Mouse (Mus musculus): ENCODE results near the gene Lag3.

Gene Lag3

GRCm38 (mm10) chr6:124911533-124912218 lies at the start of gene Lag3:
Gene Lag3 (minus strand): TSS chr6:124911705.
- no peak for DNase-seq (ENCODE audit: low spot score)

DNA sequence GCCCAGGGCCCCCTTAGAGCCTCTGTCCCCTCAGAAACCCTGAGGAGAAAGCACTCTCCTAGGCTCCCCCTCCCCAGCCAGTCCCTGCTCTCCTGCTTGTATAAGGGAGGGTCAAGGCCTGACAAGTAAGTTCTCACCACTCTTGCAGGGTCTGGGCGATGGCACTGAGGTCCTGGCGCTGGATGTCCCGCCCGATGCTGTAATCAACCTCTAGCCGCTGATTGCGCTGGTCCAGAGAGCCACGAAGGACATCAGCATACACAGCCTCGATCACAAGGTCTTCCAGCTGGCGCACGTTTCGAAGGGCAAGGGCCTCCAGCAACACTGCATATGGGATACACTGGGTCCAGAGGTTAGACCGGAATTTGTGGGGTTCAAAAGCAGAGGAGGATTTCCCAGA lies 49.5 kb upstream of the Lag3 start:
- DNase-seq (ENCODE audit: low spot score), result no peak

DNA sequence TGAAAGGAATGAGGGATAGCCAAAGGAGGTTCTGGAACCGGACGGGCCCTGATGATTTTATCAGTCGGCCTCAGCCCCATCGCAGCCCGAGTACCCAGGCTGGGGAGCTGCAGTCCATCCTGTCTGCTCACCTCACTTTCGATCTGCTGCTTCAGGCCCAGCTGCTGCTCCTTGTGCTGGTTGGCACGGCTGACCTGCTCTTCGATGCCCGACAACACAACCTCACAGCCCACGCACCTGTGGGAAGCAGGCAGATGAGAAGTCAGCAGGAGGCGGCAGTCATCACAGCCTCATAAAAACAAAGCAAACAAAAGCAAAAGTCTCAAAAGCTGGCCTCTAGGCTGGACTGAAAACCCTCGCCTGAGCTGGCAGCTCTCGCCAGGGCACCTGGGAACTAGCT lies 48.5 kb upstream of the Lag3 start:
- no peak for DNase-seq (ENCODE audit: low spot score)

- DNase-seq (ENCODE audit: low spot score), result no peak
Observed at GRCm38 (mm10) chr6:124958127-124958526, 46.6 kb upstream of the Lag3 start.

DNA sequence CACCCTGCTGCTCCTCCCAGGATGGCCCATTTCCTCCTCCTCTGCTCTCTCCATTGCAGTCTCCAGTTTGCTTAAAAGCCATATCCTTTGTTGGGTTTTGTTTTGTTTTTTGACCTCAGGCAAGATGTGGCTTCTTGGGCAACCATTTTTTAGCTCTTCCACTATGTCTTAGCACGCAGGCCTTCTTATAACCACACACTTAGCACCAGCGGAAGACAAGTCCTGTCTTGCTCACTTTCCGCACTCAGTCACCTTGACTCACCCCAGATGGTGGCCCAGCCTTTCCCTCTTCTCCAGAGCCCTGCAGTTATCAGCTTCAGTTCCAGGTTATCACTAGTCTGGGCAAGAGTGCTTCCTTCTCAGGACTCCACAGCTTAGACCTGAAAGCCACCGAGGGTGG lies 43.7 kb upstream of the Lag3 start:
- no peak for DNase-seq (ENCODE audit: low spot score)

DNA sequence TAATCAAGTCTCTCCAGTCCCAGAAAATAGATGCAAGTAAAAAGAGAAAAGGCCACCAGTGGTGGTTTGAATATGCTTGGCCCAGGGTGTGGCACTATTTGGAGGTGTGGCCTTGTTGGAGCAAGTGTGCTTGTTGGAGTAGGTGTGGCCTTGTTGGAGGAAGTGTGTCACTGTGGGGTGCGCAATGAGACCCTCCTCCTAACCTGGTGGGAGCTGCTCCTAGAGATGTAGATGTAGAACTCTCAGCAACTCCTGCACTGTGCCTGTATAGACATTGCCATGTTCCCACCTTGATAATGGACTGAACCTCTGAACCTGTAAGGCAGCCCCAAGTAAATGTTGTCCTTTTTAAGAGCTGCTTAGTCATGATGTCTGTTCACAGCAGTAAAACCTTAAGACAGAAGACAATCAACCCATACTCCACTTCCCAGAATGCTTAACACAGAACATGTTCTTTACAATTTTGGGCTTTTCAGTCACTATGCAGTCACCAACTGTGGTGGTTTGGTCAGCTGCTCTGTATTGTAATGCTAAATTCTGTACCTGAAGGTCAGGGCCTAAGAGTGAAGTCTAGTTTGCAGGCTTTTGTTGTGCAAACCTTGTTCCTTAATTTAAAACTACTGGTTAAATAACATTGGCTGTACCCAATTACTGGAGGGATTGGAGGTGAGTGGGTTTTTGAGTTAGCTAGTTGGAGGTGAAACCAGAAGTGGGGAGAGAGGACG lies 42.6 kb upstream of the Lag3 start:
- no peak for DNase-seq (ENCODE audit: low spot score)

- DNase-seq (ENCODE audit: low spot score), result no peak
Observed at GRCm38 (mm10) chr6:124943526-124943925, 32.0 kb upstream of the Lag3 start.

DNA sequence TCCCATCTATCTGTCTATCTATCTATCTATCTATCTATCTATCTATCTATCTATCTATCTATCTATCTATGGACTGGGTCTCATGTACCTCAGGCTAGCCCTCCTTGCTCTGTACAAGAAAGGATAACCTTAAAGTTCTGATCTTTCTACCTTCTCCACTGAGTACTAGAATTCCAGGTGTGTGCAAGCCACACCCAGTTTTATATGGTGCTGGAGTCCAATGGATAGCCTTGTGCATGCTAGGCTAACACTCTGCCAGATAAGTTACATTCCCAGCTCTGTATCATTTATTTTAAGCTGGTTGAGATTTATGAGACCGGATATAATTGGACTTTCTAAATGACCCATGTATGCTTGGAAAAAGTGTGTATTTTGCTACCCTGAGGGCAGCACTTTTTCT lies 30.2 kb upstream of the Lag3 start:
- DNase-seq (ENCODE audit: low spot score), result no peak

DNA sequence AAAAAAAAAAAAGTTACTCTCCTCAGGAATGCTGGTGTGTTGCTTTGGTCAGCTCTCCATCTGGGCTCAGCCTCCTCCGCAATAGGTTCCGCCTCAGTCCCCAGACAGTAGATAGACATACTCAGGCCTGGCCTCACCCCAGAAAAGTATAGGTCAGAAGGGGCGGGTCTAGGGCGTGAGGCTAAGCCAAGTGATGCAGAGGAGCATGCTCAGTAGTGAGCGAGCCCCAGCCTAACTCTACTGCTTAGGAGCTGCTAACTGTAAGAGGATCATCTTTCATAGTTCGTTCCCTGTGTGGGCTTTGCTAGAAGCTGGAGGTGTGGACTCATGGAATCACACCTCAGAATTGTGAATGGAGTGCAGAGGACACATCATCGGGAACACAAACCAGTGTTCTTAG lies 27.0 kb upstream of the Lag3 start:
- no peak for DNase-seq (ENCODE audit: low spot score)

DNA sequence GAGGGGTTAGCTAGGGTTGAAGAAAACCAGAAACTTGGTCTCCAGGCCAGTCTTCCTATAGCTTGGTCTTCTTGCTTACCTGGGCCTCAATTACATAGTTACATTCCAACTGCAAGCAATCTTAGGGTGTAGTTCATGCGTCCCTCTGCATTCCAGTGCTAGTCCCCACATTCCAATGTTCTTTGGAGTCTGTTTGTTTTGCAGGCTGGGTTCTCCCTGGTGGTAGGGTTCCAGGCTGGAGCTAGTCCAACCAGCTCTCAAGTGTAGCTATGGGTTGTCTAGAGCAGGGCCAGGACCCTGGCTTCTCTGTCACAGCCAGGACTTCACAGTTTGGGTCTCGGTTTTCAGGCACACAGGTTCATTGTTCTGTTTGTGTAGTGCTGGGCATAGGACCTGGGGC lies 26.0 kb upstream of the Lag3 start:
- DNase-seq (ENCODE audit: low spot score), result no peak

GRCm38 (mm10) chr6:124936681-124937080 lies 25.2 kb upstream of the Lag3 start:
- DNase-seq (ENCODE audit: low spot score), result no peak

- no peak for DNase-seq (ENCODE audit: low spot score)
Observed at GRCm38 (mm10) chr6:124934670-124935069, 23.2 kb upstream of the Lag3 start.

DNA sequence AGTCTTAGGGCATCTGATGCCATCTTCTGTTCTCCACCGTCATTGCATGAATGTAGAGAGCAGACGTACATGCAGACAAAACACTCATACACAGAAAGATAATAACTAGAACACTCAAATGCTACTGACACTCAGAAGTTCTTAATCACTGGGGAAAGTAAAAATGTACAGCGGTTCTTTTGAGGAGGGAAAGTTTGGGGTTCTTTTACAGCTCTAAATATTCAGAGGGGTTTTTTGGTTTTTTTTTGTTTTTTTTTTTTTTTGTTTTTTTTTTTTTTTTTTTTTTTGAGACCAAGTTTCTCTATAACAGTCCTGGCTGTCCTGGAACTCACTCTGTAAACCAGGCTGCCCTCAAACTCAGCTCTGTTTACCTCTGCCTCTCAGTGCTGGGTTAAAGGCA lies 21.6 kb upstream of the Lag3 start:
- DNase-seq (ENCODE audit: low spot score), result no peak

GRCm38 (mm10) chr6:124932314-124932695 lies 20.8 kb upstream of the Lag3 start:
- DNase-seq (ENCODE audit: low spot score), result no peak

GRCm38 (mm10) chr6:124931525-124932313 lies 20.2 kb upstream of the Lag3 start:
- DNase-seq (ENCODE audit: low spot score), result no peak

GRCm38 (mm10) chr6:124930754-124931524 lies 19.4 kb upstream of the Lag3 start, which contains the start of gene Mlf2:
Gene Mlf2 (plus strand): TSS chr6:124931386.
- peak; percentile 99 for DNase-seq (ENCODE audit: low spot score)

DNA sequence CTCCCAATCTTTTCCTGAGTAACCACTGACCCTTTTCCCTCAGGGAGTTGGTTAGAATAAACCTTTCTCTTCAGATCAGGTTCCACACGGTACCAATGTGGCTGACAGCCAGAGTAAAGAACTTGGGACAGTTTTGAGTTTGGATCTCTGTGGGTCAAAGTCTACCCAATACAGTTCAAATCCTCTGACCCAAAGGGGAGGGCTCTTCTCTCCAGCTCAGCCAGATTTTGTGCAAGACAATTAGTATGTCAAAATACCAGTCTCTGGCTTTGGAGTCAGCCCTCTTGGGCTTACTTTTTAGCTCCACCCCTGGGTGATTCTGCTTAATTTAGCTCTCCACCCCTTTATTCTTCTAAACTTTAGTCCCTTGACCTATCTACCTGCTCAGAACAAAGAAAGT lies 18.7 kb upstream of the Lag3 start:
- no peak for DNase-seq (ENCODE audit: low spot score)

DNA sequence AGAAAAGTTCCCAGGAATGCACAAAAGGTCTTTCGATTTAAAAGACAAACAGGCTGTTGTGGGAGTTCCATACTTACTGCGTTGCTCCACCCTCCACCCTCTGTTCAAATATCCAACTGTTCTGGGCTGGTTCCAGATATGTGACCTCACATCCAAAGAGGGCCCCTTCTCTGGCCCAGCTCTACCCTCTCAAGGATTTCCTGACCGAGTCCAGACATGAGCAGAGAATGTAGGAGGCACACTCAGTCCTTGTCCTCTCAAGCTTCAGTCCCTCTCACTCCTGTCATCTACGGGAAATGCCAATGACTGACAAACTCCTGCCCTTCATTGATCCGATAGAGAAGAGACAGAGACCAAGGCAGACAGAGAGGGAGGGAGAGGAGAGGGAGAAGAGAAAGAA lies 14.4 kb upstream of the Lag3 start:
- no peak for DNase-seq (ENCODE audit: low spot score)

GRCm38 (mm10) chr6:124925173-124925793 lies 13.8 kb upstream of the Lag3 start:
- DNase-seq (ENCODE audit: low spot score), result no peak

DNA sequence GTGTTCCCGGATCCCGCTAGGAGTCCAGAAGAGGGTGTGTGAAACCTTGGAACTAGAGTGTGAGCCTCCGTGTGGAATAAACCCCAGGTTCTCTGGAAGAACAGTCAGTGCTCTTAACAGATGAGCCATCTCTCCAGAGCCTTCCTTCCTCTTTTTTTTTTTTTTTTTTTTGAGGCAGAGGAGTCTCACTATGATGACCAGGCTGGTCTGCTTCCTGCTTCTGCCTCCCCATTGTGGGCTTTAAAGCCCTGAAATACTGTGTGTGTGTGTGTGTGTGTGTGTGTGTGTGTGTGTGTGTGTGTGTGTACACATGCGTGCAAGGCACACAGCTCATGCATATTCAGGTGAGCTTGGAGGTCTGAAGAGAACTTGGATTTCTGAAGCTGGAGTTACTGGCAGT lies 10.0 kb upstream of the Lag3 start:
- DNase-seq (ENCODE audit: low spot score), result no peak

DNA sequence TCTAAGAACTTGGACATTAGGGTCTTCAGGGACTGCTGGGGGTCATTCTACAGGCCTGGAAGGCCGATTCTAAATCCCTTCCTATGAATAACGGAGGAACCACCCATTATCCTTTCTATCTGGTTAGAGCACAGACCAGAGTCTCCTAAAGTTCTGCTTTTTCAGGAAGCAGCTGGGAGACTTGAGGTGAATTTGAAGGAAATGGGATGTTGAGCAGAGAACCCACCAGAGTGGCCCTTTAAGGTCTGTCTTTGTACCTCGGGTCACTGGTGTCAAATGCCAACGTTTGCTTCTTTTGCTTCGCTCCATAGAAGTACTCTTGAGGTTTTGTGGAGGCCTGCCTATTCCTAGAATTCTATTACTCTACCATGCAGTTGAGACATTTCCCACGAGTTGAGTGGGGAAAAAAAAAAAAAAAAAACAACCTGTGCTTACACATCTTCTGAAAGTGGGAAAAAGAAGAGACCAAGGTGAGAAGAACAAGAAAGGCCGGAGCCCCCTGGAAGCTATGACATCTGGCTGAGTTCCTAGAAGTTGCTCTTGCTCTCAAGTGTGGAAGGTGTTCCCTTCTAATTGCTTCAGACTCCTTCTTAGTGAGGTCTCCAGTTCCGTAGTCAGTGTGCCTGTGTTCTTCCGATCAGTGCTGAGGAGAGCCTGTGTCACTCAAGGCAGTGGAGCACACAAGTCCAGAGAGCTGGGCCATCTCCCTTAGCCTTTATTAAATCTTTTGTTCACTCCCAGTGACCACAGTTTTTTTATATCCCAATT lies 9.0 kb upstream of the Lag3 start:
- DNase-seq (ENCODE audit: low spot score), result no peak

All from ovary, postnatal 14 days (tissue).